Mouse (Mus musculus): Measurements from ENCODE around the gene Otop3.

DNA sequence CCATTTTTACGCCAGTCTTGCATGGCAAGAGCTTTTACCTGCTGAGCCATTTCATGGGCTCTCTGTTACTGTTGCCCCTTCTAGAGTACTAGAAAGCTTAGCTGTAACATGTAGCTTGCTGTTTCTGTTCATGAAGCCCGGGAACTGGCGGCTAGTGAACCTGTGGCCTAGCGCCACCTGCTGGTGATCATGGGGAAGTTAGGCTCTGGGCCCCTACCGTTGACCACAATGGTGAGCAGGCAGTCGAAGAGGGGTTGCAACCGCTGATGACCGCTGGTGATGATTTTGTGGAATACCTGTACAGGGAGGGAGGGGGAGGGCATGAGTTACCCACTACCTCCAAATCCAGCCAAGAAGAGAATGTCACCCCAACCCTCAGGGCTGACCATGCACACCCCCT is 19.7 kb downstream of the Otop3 start:
- TF ChIP-seq CTCF (IDR thresholded peaks at IDR 0.05) = peak; percentile 96
- TF ChIP-seq EP300 (IDR thresholded peaks at IDR 0.05) = no peak

All from lung, postnatal 0 days (tissue).